ENCODE assay signal across 28 mouse cellular contexts in the genomic region with DNA sequence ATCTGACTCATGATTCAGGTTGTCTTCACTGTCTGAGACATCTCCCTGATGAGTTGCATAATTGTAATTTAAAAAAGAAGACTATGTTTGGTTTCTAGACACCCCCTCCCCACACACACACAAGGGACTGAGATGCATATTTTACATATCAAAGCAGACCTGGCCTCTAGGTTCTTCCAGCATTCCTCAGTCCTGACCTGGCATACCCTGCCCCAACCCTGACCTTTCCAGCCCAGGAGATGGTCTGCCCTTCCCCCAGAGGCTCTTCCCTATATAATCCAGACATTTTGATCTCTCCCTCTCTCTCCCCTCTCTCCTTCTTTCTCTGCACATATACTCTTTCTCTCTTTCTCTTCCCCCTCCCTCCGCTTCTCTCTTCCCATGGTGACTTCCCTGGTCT.
"Had no signal": no experiment of that assay in that cellular context is flagged by ENCODE, and none has a peak within 500 bp of the region (broad histone marks: within the 10 kb centered on the region; RNA-seq: fewer than 3 reads in every experiment).

No protein-coding gene starts in this region.

- H3K36me3 ChIP-seq: heart, embryonic 13.5 days; heart, embryonic 15.5 days; hindbrain, embryonic 12.5 days; intestine, embryonic 15.5 days; kidney, embryonic 15.5 days; limb, embryonic 13.5 days; limb, embryonic 15.5 days; liver, embryonic 12.5 days had no signal

- H3K27me3 ChIP-seq: heart, embryonic 13.5 days; heart, embryonic 15.5 days; hindbrain, embryonic 12.5 days; intestine, embryonic 15.5 days; kidney, embryonic 15.5 days; limb, embryonic 13.5 days; limb, embryonic 15.5 days; liver, embryonic 12.5 days had no signal

- H3K4me3 ChIP-seq: heart, adult 2 months; heart, embryonic 13.5 days; heart, embryonic 15.5 days; hindbrain, embryonic 12.5 days; intestine, embryonic 15.5 days; kidney, embryonic 15.5 days; limb, embryonic 13.5 days; limb, embryonic 15.5 days; liver, embryonic 12.5 days had no signal

- H3K27ac ChIP-seq: heart, adult 2 months; heart, embryonic 13.5 days; heart, embryonic 15.5 days; hindbrain, embryonic 12.5 days; hindbrain, embryonic 14.5 days; intestine, embryonic 15.5 days; kidney, embryonic 15.5 days; kidney, postnatal 0 days; limb, embryonic 13.5 days; limb, embryonic 15.5 days; liver, embryonic 12.5 days; liver, embryonic 14.5 days had no signal

- ATAC-seq: hindbrain, embryonic 16.5 days; inflammation-experienced regulatory T-cells, adult 6 months; intestine, embryonic 15.5 days; intestine, postnatal 0 days; liver, embryonic 12.5 days had no signal

- H3K4me2 ChIP-seq: heart, embryonic 11.5 days; heart, embryonic 13.5 days; heart, embryonic 15.5 days; hindbrain, embryonic 12.5 days; hindbrain, embryonic 14.5 days; intestine, embryonic 15.5 days; kidney, embryonic 15.5 days; limb, embryonic 13.5 days; limb, embryonic 15.5 days; liver, embryonic 12.5 days had no signal

- H3K4me1 ChIP-seq: heart, embryonic 13.5 days; heart, embryonic 15.5 days; hindbrain, embryonic 12.5 days; intestine, embryonic 15.5 days; kidney, embryonic 15.5 days; limb, embryonic 13.5 days; limb, embryonic 15.5 days; liver, embryonic 12.5 days had no signal

- DNase-seq: gastrocnemius, postnatal 14 days; gastrocnemius, postnatal 36 days; heart, adult 11 months; heart, adult 2 months; heart, postnatal 14 days; heart, postnatal 36 days; kidney, adult 18-20 months; kidney, adult 8-10 months; kidney, postnatal 14 days; kidney, postnatal 36 days; layer of hippocampus, adult 9-11 months; layer of hippocampus, postnatal 36 days; left cerebral cortex, postnatal 4 days had no signal

- H3K9ac ChIP-seq: heart, embryonic 13.5 days; heart, embryonic 15.5 days; hindbrain, embryonic 12.5 days; hindbrain, embryonic 14.5 days; intestine, embryonic 15.5 days; kidney, embryonic 15.5 days; limb, embryonic 13.5 days; limb, embryonic 15.5 days; liver, embryonic 12.5 days; liver, embryonic 14.5 days had no signal

- H3K9me3 ChIP-seq: heart, embryonic 13.5 days; heart, embryonic 15.5 days; hindbrain, embryonic 12.5 days; intestine, embryonic 15.5 days; kidney, embryonic 15.5 days; limb, embryonic 13.5 days; limb, embryonic 15.5 days; liver, embryonic 12.5 days had no signal
